Mouse (Mus musculus) lung, adult 2 months (tissue): ENCODE results near the gene Polk.

Experiments used
- CTCF ChIP-seq: fragments of 200-500 bp; IDR thresholded peaks from 2 replicates; pipeline ENCODE4 v1.5.1; 2011; ENCODE audit warnings: mild to moderate bottlenecking, low read length, control low read depth; ENCODE audit not compliant: insufficient read depth
- POLR2A ChIP-seq: fragments of 200-500 bp; IDR thresholded peaks from 2 replicates; pipeline ENCODE4 v1.6.1; 2011; ENCODE audit warnings: low read depth, mild to moderate bottlenecking, control low read depth, low read length, borderline replicate concordance; ENCODE audit errors: extremely low read depth

DNA sequence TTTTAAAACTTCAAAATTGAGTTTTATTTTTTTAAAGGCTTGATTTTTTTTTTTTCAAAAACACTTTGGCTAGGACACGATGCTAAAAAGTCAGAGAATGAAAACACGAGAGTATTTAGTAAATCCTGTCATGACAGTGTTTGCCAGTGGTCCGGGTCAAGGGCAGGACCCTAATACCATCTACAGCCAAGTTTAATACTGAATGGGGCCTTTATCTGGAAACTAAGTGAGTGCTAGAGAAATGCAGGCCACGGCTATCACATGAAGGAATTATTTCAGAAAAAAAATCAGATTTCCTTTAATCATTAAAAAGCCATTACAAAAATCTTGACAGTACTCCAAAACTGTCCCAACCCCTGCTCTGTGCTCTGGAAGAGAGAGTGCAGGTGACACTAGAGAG lies 36.7 kb downstream of the Polk start:
- TF ChIP-seq CTCF = no peak
- no peak for TF ChIP-seq POLR2A
